In genomic region chr17:32099574-32099942, GRCm38 (mm10) we compare ENCODE assay signal across 9 mouse cellular contexts.
A peak's percentile ranks its signal among the peaks of the same experiment; 100 is the strongest.
DNase-seq lines count a peak whose midpoint lies in the region; ATAC-seq and TF ChIP-seq lines count a peak whose summit lies in the region.
"Had no signal": no experiment of that assay in that cellular context is flagged by ENCODE, and none has a peak within 500 bp of the region (broad histone marks: within the 10 kb centered on the region; RNA-seq: fewer than 3 reads in every experiment).

No protein-coding gene starts in this region.

- no peak for TF ChIP-seq EP300 in liver, postnatal 0 days (IDR thresholded peaks at IDR 0.05; ENCODE audit: low read depth)

- peaks cover 13% of the 10 kb centered on the region for H3K27me3 ChIP-seq in heart, embryonic 14.5 days (ENCODE audit: control insufficient read depth, insufficient read depth, low read length)
- H3K27me3 ChIP-seq in hindbrain, embryonic 11.5 days (ENCODE audit: control insufficient read depth, insufficient read depth, low read length) = peaks cover 12% of the 10 kb centered on the region
- H3K27me3 ChIP-seq in liver, postnatal 0 days (ENCODE audit: insufficient read depth, low read length) = no peaks in the 10 kb centered on the region

- ATAC-seq in heart, embryonic 14.5 days (ENCODE audit: insufficient number of reproducible peaks, insufficient read depth, low FRiP score, low read depth) = no peak
- ATAC-seq in hindbrain, embryonic 11.5 days (ENCODE audit: low FRiP score) = peak; percentile 33; the same call in 1 of the 2 replicates
- ATAC-seq in liver, postnatal 0 days = peak; percentile 19
- no peak for ATAC-seq in activated CD4-positive, CD25-positive, alpha-beta regulatory T cell, adult 4 months
- ATAC-seq: CD4-positive, CD25-positive, alpha-beta regulatory T cell, adult 4 months had no signal

- H3K9me3 ChIP-seq in heart, embryonic 14.5 days (ENCODE audit: control insufficient read depth, low read length) = no peaks in the 10 kb centered on the region
- H3K9me3 ChIP-seq in hindbrain, embryonic 11.5 days (ENCODE audit: control insufficient read depth, low read length) = no peaks in the 10 kb centered on the region
- H3K9me3 ChIP-seq in liver, postnatal 0 days (ENCODE audit: low read length) = no peaks in the 10 kb centered on the region

- peak overlapping the region; percentile 70 for H3K9ac ChIP-seq in heart, embryonic 14.5 days (ENCODE audit: low read length)
- no peak overlapping the region for H3K9ac ChIP-seq in hindbrain, embryonic 11.5 days (ENCODE audit: low read depth, low read length)
- H3K9ac ChIP-seq in liver, postnatal 0 days (replicated peaks) = peak overlapping the region; percentile 62

- intact Hi-C loops in heart, postnatal 36 days (cut with DNase I) = no loop called here

- DNase-seq in heart, postnatal 36 days = no peak
- no peak for DNase-seq in hindbrain, embryonic 11.5 days (ENCODE audit: low spot score)
- DNase-seq in liver, postnatal 0 days = no peak
- DNase-seq in right cerebral cortex, postnatal 4 days = no peak
- DNase-seq in cerebellum, adult 8-10 months = no peak

- H3K27ac ChIP-seq in heart, embryonic 14.5 days (replicated peaks in 1 of 2; ENCODE audit: control insufficient read depth in 1 of 2, insufficient read depth in 1 of 2, low read depth in 2 of 2, low read length in 2 of 2) = no peak overlapping the region
- no peak overlapping the region for H3K27ac ChIP-seq in brown adipose tissue, adult 24 weeks (replicated peaks; ENCODE audit: low read depth, low read length)
- H3K27ac ChIP-seq in hindbrain, embryonic 11.5 days (ENCODE audit: low read depth, low read length) = no peak overlapping the region
- peak overlapping the region; percentile 67 for H3K27ac ChIP-seq in liver, postnatal 0 days (ENCODE audit: low read depth)

- no peaks in the 10 kb centered on the region for H3K36me3 ChIP-seq in heart, embryonic 14.5 days (ENCODE audit: control insufficient read depth, insufficient read depth, low read length)
- no peaks in the 10 kb centered on the region for H3K36me3 ChIP-seq in hindbrain, embryonic 11.5 days (ENCODE audit: control insufficient read depth, insufficient read depth, low read length)
- H3K36me3 ChIP-seq in liver, postnatal 0 days (replicated peaks; ENCODE audit: insufficient read depth, low read length) = no peaks in the 10 kb centered on the region

- no peak for TF ChIP-seq CTCF in liver, postnatal 0 days (IDR thresholded peaks at IDR 0.05; ENCODE audit: low read depth)

- peak overlapping the region; percentile 97 for H3K4me2 ChIP-seq in heart, embryonic 14.5 days (ENCODE audit: low read length)
- peak overlapping the region; percentile 75 for H3K4me2 ChIP-seq in hindbrain, embryonic 11.5 days (replicated peaks; ENCODE audit: low read depth, low read length)
- H3K4me2 ChIP-seq in liver, postnatal 0 days (ENCODE audit: low read depth, low read length) = peak overlapping the region; percentile 90

- H3K4me3 ChIP-seq in heart, embryonic 14.5 days (ENCODE audit: control insufficient read depth in 1 of 2, insufficient read depth in 1 of 2, low read depth in 1 of 2, low read length in 2 of 2) = peak overlapping the region; percentile 42 to 48
- peak overlapping the region; percentile 52 for H3K4me3 ChIP-seq in brown adipose tissue, adult 24 weeks (ENCODE audit: insufficient read depth, low read depth, low read length)
- H3K4me3 ChIP-seq in hindbrain, embryonic 11.5 days (ENCODE audit: low read depth, low read length) = peak overlapping the region; percentile 44
- peak overlapping the region; percentile 56 for H3K4me3 ChIP-seq in liver, postnatal 0 days (ENCODE audit: low read depth, low read length)

- H3K4me1 ChIP-seq in heart, embryonic 14.5 days (ENCODE audit: control insufficient read depth in 2 of 2, insufficient read depth in 2 of 2, low read length in 2 of 2) = peaks cover 7 to 11% of the 10 kb centered on the region in 2 experiments; a peak in 3 of 4 replicates
- peaks cover 8% of the 10 kb centered on the region; the same call in 1 of the 2 replicates for H3K4me1 ChIP-seq in brown adipose tissue, adult 24 weeks (ENCODE audit: control insufficient read depth, insufficient read depth, insufficient read length, low read length)
- H3K4me1 ChIP-seq in hindbrain, embryonic 11.5 days (replicated peaks; ENCODE audit: control insufficient read depth, insufficient read depth, low read length) = no peaks in the 10 kb centered on the region
- peaks cover 15% of the 10 kb centered on the region for H3K4me1 ChIP-seq in liver, postnatal 0 days (ENCODE audit: insufficient read depth)

- 30% methylated on average over 8 of the region's 8 CpGs for WGBS in heart, embryonic 14.5 days
- 26% methylated on average over 8 of the region's 8 CpGs for WGBS in hindbrain, embryonic 11.5 days
- WGBS in liver, postnatal 0 days (ENCODE audit: insufficient replicate concordance) = 28% methylated on average over 8 of the region's 8 CpGs

Comparison
In these comparisons a context has a peak if more than half of its experiments do, and no peak if none do; other contexts are left out.
1. ATAC-seq: peak in hindbrain, embryonic 11.5 days (single experiment) and liver, postnatal 0 days (single experiment); none in heart, embryonic 14.5 days (single experiment) and activated CD4-positive, CD25-positive, alpha-beta regulatory T cell, adult 4 months (single experiment).
2. Peak in every context shown above with its lines, with median percentiles within 50 percentile points of each other: H3K4me2 ChIP-seq and H3K4me3 ChIP-seq.